Mouse (Mus musculus): ENCODE results near the gene Osbpl7.

Gene Osbpl7

GRCm38 (mm10) chr11:97040301-97041021, 10.0 kb upstream of the Osbpl7 start:
- no peak for DNase-seq

GRCm38 (mm10) chr11:97041022-97041899, 9.2 kb upstream of the Osbpl7 start, which contains the start of the genes Lrrc46 and Mrpl10:
Lrrc46 (minus strand) TSS chr11:97041407.
Mrpl10 (plus strand) TSS chr11:97041560.
- DNase-seq = peak; percentile 89 to 90

- DNase-seq = no peak
Observed at GRCm38 (mm10) chr11:97044902-97045301, 5.5 kb upstream of the Osbpl7 start.

GRCm38 (mm10) chr11:97045861-97046260, 4.6 kb upstream of the Osbpl7 start:
- no peak for DNase-seq

DNA sequence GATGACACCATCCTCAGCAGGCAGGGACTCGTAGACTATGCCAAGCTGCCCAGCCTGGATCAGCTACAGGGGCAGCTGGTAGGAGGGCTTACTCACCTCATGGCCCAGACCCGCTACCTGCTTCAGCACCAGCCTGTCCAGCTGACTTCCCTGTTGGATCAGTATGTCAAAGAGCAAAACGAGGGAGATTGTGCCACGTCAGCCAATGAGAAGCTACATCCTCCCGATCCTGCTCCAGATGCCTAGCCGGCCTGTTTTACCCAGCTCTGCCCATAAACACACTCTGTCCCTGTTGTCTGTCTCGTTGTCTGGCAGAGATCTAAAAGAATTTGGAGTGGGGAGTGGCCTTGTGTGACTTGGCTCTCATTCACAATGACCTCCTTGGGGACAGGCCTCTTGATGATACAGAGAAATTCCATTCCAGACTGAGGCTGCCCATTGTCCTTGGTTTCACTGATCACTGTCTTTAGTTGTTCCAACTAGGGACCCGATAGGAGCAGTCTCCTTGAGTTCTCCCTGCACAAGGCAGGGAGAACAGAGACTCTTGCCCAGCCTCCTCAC, 2.3 kb upstream of the Osbpl7 start:
- DNase-seq = no peak

GRCm38 (mm10) chr11:97049492-97050085, 839 bp upstream of the Osbpl7 start:
- DNase-seq = no peak

- DNase-seq = no peak
Observed at GRCm38 (mm10) chr11:97050944-97051586, 637 bp downstream of the Osbpl7 start.

DNA sequence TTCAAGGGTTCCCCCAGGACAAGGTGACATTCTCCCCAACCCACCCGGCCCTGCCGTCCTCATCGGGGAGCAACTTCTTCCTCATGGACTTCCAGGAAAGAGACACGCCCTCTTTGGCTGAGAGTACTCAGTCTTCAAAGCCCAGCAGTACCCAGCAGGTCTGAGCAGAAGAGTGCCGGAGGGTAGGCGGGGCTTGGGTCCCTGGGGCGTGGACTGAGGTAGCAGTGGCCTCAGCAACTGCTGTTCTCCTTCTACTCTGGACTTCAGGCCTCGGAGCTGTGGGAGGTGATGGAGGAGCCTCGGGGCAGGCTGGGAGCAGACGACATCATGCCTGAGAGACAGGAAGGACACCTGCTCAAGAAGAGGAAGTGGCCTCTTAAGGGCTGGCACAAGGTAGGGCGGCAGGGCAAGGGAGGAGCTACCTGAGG, 1.8 kb downstream of the Osbpl7 start:
- DNase-seq = peak in 1 of 2 experiments; percentile 33

GRCm38 (mm10) chr11:97063274-97063920, 13.0 kb downstream of the Osbpl7 start:
- DNase-seq = no peak

DNA sequence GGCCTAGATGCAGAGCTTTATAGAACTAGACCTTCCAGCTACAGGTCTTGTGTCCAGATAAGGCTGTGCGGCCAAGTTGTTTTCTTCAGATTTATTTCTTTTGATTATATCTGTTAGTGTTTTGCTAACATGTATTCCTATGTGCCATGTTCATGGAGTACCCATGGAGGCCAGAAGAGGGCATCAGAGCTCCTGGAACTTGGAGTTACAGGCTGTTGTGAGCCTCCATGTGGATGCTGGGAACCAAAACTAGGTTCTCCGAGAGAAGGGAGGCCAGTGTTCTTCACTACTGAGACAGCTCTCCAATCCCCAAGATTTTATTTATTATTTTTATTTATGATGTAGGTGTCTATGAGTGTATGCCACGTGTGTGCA, 13.5 kb downstream of the Osbpl7 start:
- DNase-seq = no peak

GRCm38 (mm10) chr11:97065538-97066295, 15.3 kb downstream of the Osbpl7 start:
- no peak for DNase-seq

- DNase-seq = no peak
Observed at GRCm38 (mm10) chr11:97066656-97067360, 16.4 kb downstream of the Osbpl7 start.

DNA sequence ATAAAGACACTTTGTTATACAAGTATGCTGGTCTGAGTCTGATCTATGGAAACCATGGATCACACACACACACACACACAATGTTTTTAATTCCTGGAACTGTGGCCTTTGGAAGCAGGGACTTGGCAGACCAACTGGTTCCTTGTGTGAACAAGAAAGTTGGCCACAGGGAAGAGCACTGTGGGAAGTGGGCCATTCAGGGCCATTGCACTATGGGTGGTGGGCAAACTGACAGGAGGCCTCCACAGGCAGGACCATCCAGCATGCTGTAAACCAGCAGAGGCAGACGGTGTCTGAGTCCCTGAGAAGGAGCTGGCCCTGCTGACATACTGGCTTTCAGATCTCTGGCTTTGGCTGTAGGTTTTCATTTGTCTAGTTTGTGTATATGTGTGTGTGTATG, 18.9 kb downstream of the Osbpl7 start:
- no peak for DNase-seq

GRCm38 (mm10) chr11:97069770-97070169, 19.3 kb downstream of the Osbpl7 start:
- no peak for DNase-seq

DNA sequence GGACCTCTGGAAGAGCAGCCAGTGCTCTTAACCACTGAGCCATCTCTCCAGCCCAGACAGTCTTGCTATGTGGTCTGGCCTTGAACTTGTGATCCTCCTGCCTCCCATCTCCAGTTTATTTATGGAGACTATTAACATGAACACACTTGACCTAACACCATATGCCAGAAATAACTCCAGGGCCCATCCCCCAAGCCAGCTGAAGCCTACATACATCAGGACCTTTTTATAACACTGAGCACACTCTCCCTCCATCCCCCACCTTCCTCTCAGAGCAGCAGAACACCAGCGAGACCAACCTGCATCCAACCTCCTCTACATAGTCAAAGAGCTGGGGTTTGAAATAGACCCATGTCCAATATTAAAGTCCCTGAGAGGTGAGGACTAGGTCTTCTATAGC, 20.7 kb downstream of the Osbpl7 start:
- no peak for DNase-seq

GRCm38 (mm10) chr11:97072533-97072932, 22.1 kb downstream of the Osbpl7 start:
- DNase-seq = no peak

DNA sequence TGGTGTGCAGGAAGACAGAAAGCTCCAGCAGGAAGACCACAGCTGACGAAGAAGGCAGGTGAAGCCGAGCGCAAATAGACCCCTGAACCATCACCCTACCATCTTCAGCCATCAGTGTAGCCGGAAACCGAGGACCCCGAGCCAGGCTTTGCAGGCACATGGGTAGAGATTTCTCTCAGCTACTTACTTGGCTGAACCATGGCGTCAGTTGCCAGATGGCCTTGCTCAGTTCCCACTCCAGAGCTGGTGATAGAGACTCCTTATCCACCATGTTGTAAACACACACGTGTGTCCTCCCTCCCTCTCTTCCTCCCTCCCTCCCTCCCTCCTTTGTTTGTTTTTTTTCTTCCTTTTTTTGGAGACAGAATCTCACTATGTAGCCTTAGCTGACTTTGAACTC, 23.8 kb downstream of the Osbpl7 start:
- no peak for DNase-seq

DNA sequence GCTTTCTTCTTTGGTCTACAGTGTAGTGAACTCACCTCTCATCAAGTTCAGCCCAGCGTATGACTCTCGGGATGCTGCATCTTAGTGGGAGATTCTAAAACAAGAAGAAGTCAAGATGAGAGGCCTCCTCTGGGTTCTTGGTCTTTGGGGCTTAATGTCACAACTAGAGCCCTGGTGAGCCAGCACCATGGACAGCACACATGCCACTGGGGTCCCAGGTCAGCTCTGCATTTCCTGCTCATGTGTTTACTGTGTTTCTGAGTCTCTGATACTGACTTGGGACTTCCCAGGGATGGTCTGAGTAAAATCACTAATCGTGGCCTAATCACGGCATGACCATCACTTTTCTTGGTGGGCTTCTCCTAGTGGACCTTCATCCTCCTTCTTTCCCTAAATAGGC, 28.3 kb downstream of the Osbpl7 start:
- DNase-seq = no peak

DNA sequence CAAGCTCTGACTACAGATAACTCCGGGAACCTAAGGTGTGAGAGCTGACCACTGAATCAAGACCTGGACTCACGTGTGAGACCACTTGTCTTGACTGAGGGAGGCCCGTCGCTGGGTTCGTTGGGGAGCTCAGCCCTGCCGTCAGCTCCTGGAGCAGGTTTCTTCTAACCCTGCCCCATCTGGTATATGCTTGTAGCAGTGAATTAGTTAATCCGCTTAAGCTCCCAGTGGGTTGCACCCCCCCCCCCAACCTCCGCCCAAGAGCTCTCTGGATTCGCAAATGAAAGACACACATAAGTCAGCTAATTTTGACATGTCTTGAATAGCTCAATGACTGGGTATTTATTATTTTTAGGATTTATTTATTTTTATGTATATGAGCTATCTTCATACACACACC, 29.9 kb downstream of the Osbpl7 start:
- no peak for DNase-seq

- DNase-seq = no peak
Observed at GRCm38 (mm10) chr11:97082977-97083376, 32.5 kb downstream of the Osbpl7 start.
